Mouse (Mus musculus): ENCODE measurements around the gene Sirt2. TPM values are rescaled to one million over a fixed set of nuclear protein-coding genes. Genes with fewer than 3 reads are reported as not detected.

The Sirt2 gene
- polyA plus RNA-seq, 1 experiment = 100.0 TPM

- Histone ChIP-seq H3K4me2 (ENCODE audit: low read depth) (no peak overlapping the region), H3K27me3 (ENCODE audit: control insufficient read depth, insufficient read depth, insufficient read length) (no peaks in the 10 kb centered on the region), H3K79me2 (ENCODE audit: control insufficient read depth, insufficient read depth) (peaks cover 21% of the 10 kb centered on the region), H3K4me3 (no peak overlapping the region), H3K36me3 (ENCODE audit: control insufficient read depth, insufficient read depth) (no peaks in the 10 kb centered on the region), H3ac (ENCODE audit: control insufficient read depth, insufficient read length) (no peak overlapping the region)
- TF ChIP-seq TCF3 (IDR thresholded peaks at IDR 0.05; ENCODE audit: insufficient read length, low read depth) (no peak), MAX (IDR thresholded peaks at IDR 0.05; ENCODE audit: low read depth) (no peak), MYOG (IDR thresholded peaks at IDR 0.05; ENCODE audit: control insufficient read depth in 1 of 3, insufficient read depth in 1 of 3, insufficient read length in 2 of 3, low read depth in 2 of 3) (no peak), USF1 (IDR thresholded peaks at IDR 0.05; ENCODE audit: low read depth) (no peak), E2F4 (IDR thresholded peaks at IDR 0.05; ENCODE audit: insufficient read depth) (no peak), MYOD1 (IDR thresholded peaks at IDR 0.05; ENCODE audit: control insufficient read depth in 1 of 3, insufficient read length in 2 of 3, low read depth in 2 of 3) (no peak), POLR2AphosphoS2 (IDR thresholded peaks at IDR 0.05; ENCODE audit: insufficient read length, low read depth) (no peak), CEBPB (IDR thresholded peaks at IDR 0.05; ENCODE audit: insufficient read depth, poor library complexity, severe bottlenecking) (no peak), SRF (IDR thresholded peaks at IDR 0.05; ENCODE audit: control insufficient read depth, insufficient read length, low read depth) (no peak), POLR2A (IDR thresholded peaks at IDR 0.05; ENCODE audit: insufficient read length, low read depth) (no peak), REST (IDR thresholded peaks at IDR 0.05; ENCODE audit: insufficient read depth, insufficient read length) (no peak), TCF12 (IDR thresholded peaks at IDR 0.05; ENCODE audit: insufficient read depth, poor library complexity, severe bottlenecking) (no peak)
Observed at GRCm38 (mm10) chr7:28769414-28769958, 3.0 kb downstream of the Sirt2 start.

GRCm38 (mm10) chr7:28770309-28770708 is 3.8 kb downstream of the Sirt2 start:
- Histone ChIP-seq H3ac (ENCODE audit: control insufficient read depth, insufficient read length) (no peak overlapping the region), H3K4me3 (no peak overlapping the region), H3K79me2 (ENCODE audit: control insufficient read depth, insufficient read depth) (peaks cover 21% of the 10 kb centered on the region), H3K27me3 (ENCODE audit: control insufficient read depth, insufficient read depth, insufficient read length) (no peaks in the 10 kb centered on the region), H3K4me2 (ENCODE audit: low read depth) (no peak overlapping the region), H3K36me3 (ENCODE audit: control insufficient read depth, insufficient read depth) (no peaks in the 10 kb centered on the region)
- no peak for TF ChIP-seq TCF12 (IDR thresholded peaks at IDR 0.05; ENCODE audit: insufficient read depth, poor library complexity, severe bottlenecking)

- Histone ChIP-seq H3K27me3 (ENCODE audit: control insufficient read depth, insufficient read depth, insufficient read length) (no peaks in the 10 kb centered on the region), H3K4me2 (ENCODE audit: low read depth) (no peak overlapping the region), H3K4me3 (no peak overlapping the region), H3K36me3 (ENCODE audit: control insufficient read depth, insufficient read depth) (no peaks in the 10 kb centered on the region), H3ac (ENCODE audit: control insufficient read depth, insufficient read length) (no peak overlapping the region), H3K79me2 (ENCODE audit: control insufficient read depth, insufficient read depth) (peaks cover 16% of the 10 kb centered on the region)
- TF ChIP-seq SRF (IDR thresholded peaks at IDR 0.05; ENCODE audit: control insufficient read depth, insufficient read length, low read depth) (no peak), MYOG (IDR thresholded peaks at IDR 0.05; ENCODE audit: control insufficient read depth in 1 of 3, insufficient read depth in 1 of 3, insufficient read length in 2 of 3, low read depth in 2 of 3) (no peak), POLR2AphosphoS2 (IDR thresholded peaks at IDR 0.05; ENCODE audit: insufficient read length, low read depth) (no peak), MAX (IDR thresholded peaks at IDR 0.05; ENCODE audit: low read depth) (no peak), TCF12 (IDR thresholded peaks at IDR 0.05; ENCODE audit: insufficient read depth, poor library complexity, severe bottlenecking) (no peak), CEBPB (IDR thresholded peaks at IDR 0.05; ENCODE audit: insufficient read depth, poor library complexity, severe bottlenecking) (no peak), TCF3 (IDR thresholded peaks at IDR 0.05; ENCODE audit: insufficient read length, low read depth) (no peak), USF1 (IDR thresholded peaks at IDR 0.05; ENCODE audit: low read depth) (no peak), REST (IDR thresholded peaks at IDR 0.05; ENCODE audit: insufficient read depth, insufficient read length) (no peak), POLR2A (IDR thresholded peaks at IDR 0.05; ENCODE audit: insufficient read length, low read depth) (no peak), MYOD1 (IDR thresholded peaks at IDR 0.05; ENCODE audit: control insufficient read depth in 1 of 3, insufficient read length in 2 of 3, low read depth in 2 of 3) (no peak), E2F4 (IDR thresholded peaks at IDR 0.05; ENCODE audit: insufficient read depth) (no peak)
Observed at GRCm38 (mm10) chr7:28771867-28772266, 5.3 kb downstream of the Sirt2 start.

GRCm38 (mm10) chr7:28773163-28773562 is 6.6 kb downstream of the Sirt2 start:
- H3K4me2 ChIP-seq (ENCODE audit: low read depth) = peak overlapping the region; percentile 4
- no peak overlapping the region for H3ac ChIP-seq (ENCODE audit: control insufficient read depth, insufficient read length)
- H3K4me3 ChIP-seq = no peak overlapping the region
- H3K27me3 ChIP-seq (ENCODE audit: control insufficient read depth, insufficient read depth, insufficient read length) = no peaks in the 10 kb centered on the region
- H3K36me3 ChIP-seq (ENCODE audit: control insufficient read depth, insufficient read depth) = no peaks in the 10 kb centered on the region
- no peak for TF ChIP-seq SRF (IDR thresholded peaks at IDR 0.05; ENCODE audit: control insufficient read depth, insufficient read length, low read depth)
- no peak for TF ChIP-seq TCF3 (IDR thresholded peaks at IDR 0.05; ENCODE audit: insufficient read length, low read depth)
- no peak for TF ChIP-seq POLR2AphosphoS2 (IDR thresholded peaks at IDR 0.05; ENCODE audit: insufficient read length, low read depth)
- no peak for TF ChIP-seq MYOG (IDR thresholded peaks at IDR 0.05; ENCODE audit: control insufficient read depth in 1 of 3, insufficient read depth in 1 of 3, insufficient read length in 2 of 3, low read depth in 2 of 3)
- no peak for TF ChIP-seq E2F4 (IDR thresholded peaks at IDR 0.05; ENCODE audit: insufficient read depth)
- no peak for TF ChIP-seq POLR2A (IDR thresholded peaks at IDR 0.05; ENCODE audit: insufficient read length, low read depth)
- TF ChIP-seq MAX (IDR thresholded peaks at IDR 0.05; ENCODE audit: low read depth) = no peak
- TF ChIP-seq REST (IDR thresholded peaks at IDR 0.05; ENCODE audit: insufficient read depth, insufficient read length) = no peak
- TF ChIP-seq CEBPB (IDR thresholded peaks at IDR 0.05; ENCODE audit: insufficient read depth, poor library complexity, severe bottlenecking) = no peak
- no peak for TF ChIP-seq TCF12 (IDR thresholded peaks at IDR 0.05; ENCODE audit: insufficient read depth, poor library complexity, severe bottlenecking)
- no peak for TF ChIP-seq MYOD1 (IDR thresholded peaks at IDR 0.05; ENCODE audit: control insufficient read depth in 1 of 3, insufficient read length in 2 of 3, low read depth in 2 of 3)
- no peak for TF ChIP-seq USF1 (IDR thresholded peaks at IDR 0.05; ENCODE audit: low read depth)
- peaks cover 3% of the 10 kb centered on the region for H3K79me2 ChIP-seq (ENCODE audit: control insufficient read depth, insufficient read depth)

- H3K4me2 ChIP-seq (ENCODE audit: low read depth) = peak overlapping the region; percentile 4
- peaks cover 2% of the 10 kb centered on the region for H3K36me3 ChIP-seq (ENCODE audit: control insufficient read depth, insufficient read depth)
- no peak overlapping the region for H3ac ChIP-seq (ENCODE audit: control insufficient read depth, insufficient read length)
- H3K27me3 ChIP-seq (ENCODE audit: control insufficient read depth, insufficient read depth, insufficient read length) = no peaks in the 10 kb centered on the region
- H3K4me3 ChIP-seq = no peak overlapping the region
- TF ChIP-seq POLR2AphosphoS2 (IDR thresholded peaks at IDR 0.05; ENCODE audit: insufficient read length, low read depth) (no peak), TCF12 (IDR thresholded peaks at IDR 0.05; ENCODE audit: insufficient read depth, poor library complexity, severe bottlenecking) (peak; percentile 19), E2F4 (IDR thresholded peaks at IDR 0.05; ENCODE audit: insufficient read depth) (no peak), MYOG (IDR thresholded peaks at IDR 0.05; ENCODE audit: control insufficient read depth in 1 of 3, insufficient read depth in 1 of 3, insufficient read length in 2 of 3, low read depth in 2 of 3) (peak; percentile 64 to 96 (median 96)), TCF3 (IDR thresholded peaks at IDR 0.05; ENCODE audit: insufficient read length, low read depth) (peak; percentile 76), MAX (IDR thresholded peaks at IDR 0.05; ENCODE audit: low read depth) (no peak), MYOD1 (IDR thresholded peaks at IDR 0.05; ENCODE audit: control insufficient read depth in 1 of 3, insufficient read length in 2 of 3, low read depth in 2 of 3) (peak in 2 of 3 experiments; percentile 91 to 94), CEBPB (IDR thresholded peaks at IDR 0.05; ENCODE audit: insufficient read depth, poor library complexity, severe bottlenecking) (no peak), USF1 (IDR thresholded peaks at IDR 0.05; ENCODE audit: low read depth) (no peak), SRF (IDR thresholded peaks at IDR 0.05; ENCODE audit: control insufficient read depth, insufficient read length, low read depth) (no peak), REST (IDR thresholded peaks at IDR 0.05; ENCODE audit: insufficient read depth, insufficient read length) (no peak)
- peaks cover 3% of the 10 kb centered on the region for H3K79me2 ChIP-seq (ENCODE audit: control insufficient read depth, insufficient read depth)
Observed at GRCm38 (mm10) chr7:28774164-28774563, 7.6 kb downstream of the Sirt2 start.

Measured in myocyte (in vitro differentiated cells).